Mouse (Mus musculus) heart, embryonic 13.5 days (tissue): Measurements from ENCODE around the gene Fancc. TPM values are rescaled to one million over a fixed set of nuclear protein-coding genes. Genes with fewer than 3 reads are reported as not detected.
A peak's percentile ranks its signal among the peaks of the same experiment; 100 is the strongest.
"Not testable (repeated sequence)": the region's sequence is repeated elsewhere in the genome, so short reads cannot be mapped to it uniquely, and the experiment has no call there.

ENCODE experiments used
- ATAC-seq: fragments of 200-750 bp; cut with Nextera tagmentation; 2 replicates; pipeline ENCODE4 v1.8.0; 2017; ENCODE audit warnings: moderate TSS enrichment; ENCODE audit not compliant: insufficient number of reproducible peaks, low FRiP score, low TSS enrichment; ENCODE audit errors: extremely low read depth
- H3K27ac ChIP-seq: fragments of 300-500 bp; sonication (generic); replicated peaks from 2 replicates; pipeline ENCODE4 v1.5.1; 2015; ENCODE audit warnings: moderate library complexity, mild to moderate bottlenecking, inconsistent platforms
- H3K27me3 ChIP-seq: fragments of 300-500 bp; sonication (generic); replicated peaks from 2 replicates; pipeline ENCODE4 v1.6.1; 2015; ENCODE audit warnings: mild to moderate bottlenecking, inconsistent platforms
- H3K36me3 ChIP-seq: fragments of 300-500 bp; sonication (generic); 2 replicates; pipeline ENCODE4 v1.6.1; 2015; ENCODE audit warnings: mild to moderate bottlenecking, inconsistent platforms
- H3K4me1 ChIP-seq: fragments of 300-500 bp; sonication (generic); 2 replicates; pipeline ENCODE4 v1.6.1; 2015; ENCODE audit warnings: inconsistent platforms
- H3K4me2 ChIP-seq: fragments of 300-500 bp; sonication (generic); 2 replicates; pipeline ENCODE4 v1.6.1; 2015; ENCODE audit warnings: inconsistent platforms, mild to moderate bottlenecking, moderate library complexity
- H3K4me3 ChIP-seq: fragments of 300-500 bp; sonication (generic); 2 replicates; pipeline ENCODE4 v1.5.1; 2015; ENCODE audit warnings: moderate library complexity, mild to moderate bottlenecking, inconsistent platforms
- H3K9ac ChIP-seq: fragments of 300-500 bp; sonication (generic); 2 replicates; pipeline ENCODE4 v1.6.1; 2015; ENCODE audit warnings: inconsistent platforms, mild to moderate bottlenecking, moderate library complexity
- H3K9me3 ChIP-seq: fragments of 300-500 bp; sonication (generic); 2 replicates; pipeline ENCODE4 v1.6.1; 2016; ENCODE audit warnings: inconsistent platforms
- WGBS: fragments of 180-500 bp; shearing (Covaris S2); methylation state at CpG from one replicate; pipeline ENCODE4 v1.1.7; 2015; ENCODE audit warnings: mixed read lengths; 5-methylcytosine and 5-hydroxymethylcytosine counted together
- polyA plus RNA-seq: library from polyadenylated mRNA; unstranded; fragments of >200 nt; fragmentation: Nextera tagmentation; extraction: Ambion mirVana; gene quantifications from 2 replicates; pipeline ENCODE4 v1.2.1, GENCODE M21; 2015

The Fancc gene
- polyA plus RNA-seq, 1 experiment from 2014 or later: 14.0 TPM

DNA sequence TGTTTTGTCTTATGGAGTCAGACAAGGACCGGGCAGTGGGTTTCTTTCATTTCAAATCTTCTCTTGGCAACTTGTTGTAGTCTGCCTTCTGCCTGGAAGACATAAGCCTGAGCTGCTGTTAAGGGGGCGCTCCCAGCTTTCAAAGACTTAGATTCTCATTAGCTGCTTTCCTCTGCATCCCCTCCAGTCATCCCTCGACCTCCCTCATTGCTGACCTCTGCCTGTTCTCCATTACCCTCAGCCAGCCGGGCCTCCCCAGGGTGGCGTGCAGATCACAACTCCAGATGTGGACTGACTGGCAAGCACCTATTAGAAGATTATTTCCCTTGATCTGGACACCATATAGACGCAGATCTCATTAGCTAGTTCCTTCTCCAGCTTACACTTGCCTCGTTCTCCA is 45.9 kb downstream of the Fancc start:
- H3K9me3 ChIP-seq: no peaks in the 10 kb centered on the region
- no peak for ATAC-seq
- no peak overlapping the region for H3K9ac ChIP-seq
- H3K27ac ChIP-seq: no peak overlapping the region
- no peak overlapping the region for H3K4me3 ChIP-seq
- 59% methylated on average over 7 of the region's 7 CpGs for WGBS
- no peaks in the 10 kb centered on the region for H3K36me3 ChIP-seq
- H3K4me2 ChIP-seq: no peak overlapping the region
- H3K27me3 ChIP-seq: no peaks in the 10 kb centered on the region
- no peaks in the 10 kb centered on the region for H3K4me1 ChIP-seq

DNA sequence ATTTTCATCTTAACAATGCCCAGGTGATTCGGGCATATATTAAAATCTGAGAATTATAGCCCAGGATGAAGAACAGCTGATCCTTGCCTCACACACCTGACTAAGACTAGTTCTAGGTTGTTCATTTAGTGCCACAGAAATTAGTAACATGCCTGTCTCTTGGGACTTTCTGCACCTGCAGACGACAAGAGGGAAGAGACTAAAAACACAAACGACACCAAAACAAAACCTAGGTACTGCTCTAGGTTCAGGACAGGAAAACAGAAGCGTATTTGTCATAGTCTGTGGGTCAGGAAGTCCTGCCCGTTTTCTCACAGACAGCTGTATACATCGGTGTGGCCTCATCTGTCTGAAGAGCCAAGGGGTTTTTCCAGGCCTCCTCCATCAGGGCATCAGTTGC is 51.7 kb downstream of the Fancc start:
- WGBS: 69% methylated on average over 6 of the region's 6 CpGs
- H3K27ac ChIP-seq: no peak overlapping the region
- H3K4me3 ChIP-seq: no peak overlapping the region
- no peaks in the 10 kb centered on the region for H3K27me3 ChIP-seq
- H3K4me2 ChIP-seq: no peak overlapping the region
- ATAC-seq: no peak
- no peaks in the 10 kb centered on the region for H3K4me1 ChIP-seq
- H3K9ac ChIP-seq: no peak overlapping the region
- H3K36me3 ChIP-seq: no peaks in the 10 kb centered on the region
- no peaks in the 10 kb centered on the region for H3K9me3 ChIP-seq

DNA sequence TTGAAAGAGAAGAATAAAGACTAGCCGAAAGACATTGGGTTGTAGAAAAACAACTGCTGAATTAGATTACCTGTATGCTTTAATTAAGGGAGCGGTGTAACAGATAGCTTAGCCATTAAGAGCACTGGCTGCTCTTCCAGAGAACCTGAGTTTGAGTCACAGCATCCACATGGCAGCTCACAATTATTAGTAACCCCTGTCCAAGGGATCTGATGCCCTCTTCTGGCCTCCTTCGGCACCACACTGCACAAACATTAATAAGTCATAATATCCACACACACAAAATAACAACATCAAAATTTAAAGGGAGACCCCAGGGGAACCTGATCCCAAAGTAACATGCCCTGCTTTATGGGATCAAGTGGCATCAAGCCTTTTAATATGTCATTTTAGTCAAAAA is 64.3 kb downstream of the Fancc start:
- H3K4me2 ChIP-seq: no peak overlapping the region
- H3K9me3 ChIP-seq: no peaks in the 10 kb centered on the region
- H3K27ac ChIP-seq: no peak overlapping the region
- no peak overlapping the region for H3K4me3 ChIP-seq
- 87% methylated on average over 3 of the region's 3 CpGs for WGBS
- H3K4me1 ChIP-seq: peaks cover 12% of the 10 kb centered on the region
- H3K36me3 ChIP-seq: no peaks in the 10 kb centered on the region
- H3K27me3 ChIP-seq: no peaks in the 10 kb centered on the region
- ATAC-seq: no peak
- H3K9ac ChIP-seq: no peak overlapping the region

DNA sequence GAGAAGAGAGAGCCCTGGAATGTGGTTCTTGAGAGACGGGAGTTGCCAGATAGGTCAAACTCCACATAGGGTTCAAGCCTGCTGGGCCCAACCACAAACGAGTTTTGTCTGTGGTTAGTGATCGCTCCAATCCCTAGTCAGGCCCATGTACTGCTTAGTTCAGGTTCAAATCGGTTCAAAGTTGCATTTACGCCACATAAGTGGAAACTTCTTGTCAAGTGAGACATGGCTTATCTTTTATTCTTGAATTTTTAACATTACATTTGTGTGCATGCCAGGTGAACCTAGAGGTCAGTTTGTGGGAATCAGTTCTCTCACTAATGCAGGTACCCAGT is 65.3 kb downstream of the Fancc start:
- ATAC-seq: no peak
- H3K27ac ChIP-seq: peak overlapping the region; percentile 99
- WGBS: 13% methylated on average over 5 of the region's 5 CpGs
- peak overlapping the region; percentile 88 for H3K9ac ChIP-seq
- peak overlapping the region; percentile 77 for H3K4me2 ChIP-seq
- peak overlapping the region; percentile 74 for H3K4me3 ChIP-seq
- H3K27me3 ChIP-seq: no peaks in the 10 kb centered on the region
- H3K9me3 ChIP-seq: no peaks in the 10 kb centered on the region
- peaks cover 12% of the 10 kb centered on the region for H3K4me1 ChIP-seq
- no peaks in the 10 kb centered on the region for H3K36me3 ChIP-seq

DNA sequence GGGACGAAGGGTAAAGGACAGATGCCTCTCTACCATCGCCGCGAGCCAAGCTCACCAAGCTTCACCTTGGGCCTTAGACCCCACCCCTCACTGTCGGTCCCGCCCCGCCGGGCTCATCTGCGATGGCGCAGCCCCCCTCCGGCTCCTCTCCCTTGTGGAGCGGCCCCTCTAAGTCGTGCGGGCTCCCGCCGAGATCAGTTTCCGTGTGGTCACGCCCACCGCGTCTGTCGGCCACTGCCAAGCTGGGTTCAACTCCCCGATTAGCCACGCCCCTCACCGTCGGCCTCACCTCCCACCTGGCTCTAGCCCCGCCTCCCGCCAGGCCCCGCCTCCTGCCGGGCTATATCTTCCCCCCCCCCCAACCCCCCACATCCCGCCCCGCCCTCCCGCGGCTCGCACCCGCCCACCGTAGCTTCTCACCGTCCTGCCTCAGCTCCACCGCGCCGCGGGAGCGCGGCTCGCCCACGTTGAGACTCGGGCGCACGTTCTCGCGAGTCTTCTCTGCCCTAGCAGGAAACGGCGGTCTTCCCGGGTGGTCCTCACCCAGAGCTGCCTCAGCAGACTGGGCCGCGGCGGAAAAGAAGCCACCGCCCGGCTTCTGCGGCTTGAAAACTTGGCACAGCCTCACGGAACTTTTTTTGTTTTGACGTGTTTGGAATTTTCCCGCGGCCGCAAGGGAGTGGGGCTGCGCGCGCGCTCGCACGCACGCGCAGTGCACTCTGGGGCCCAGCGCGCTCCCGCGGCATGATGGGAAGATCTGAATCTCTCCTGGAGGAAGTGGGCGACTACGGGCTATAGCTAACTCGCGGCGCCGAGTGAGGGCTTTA is 65.8 kb downstream of the Fancc start:
- H3K36me3 ChIP-seq: no peaks in the 10 kb centered on the region
- no peaks in the 10 kb centered on the region for H3K9me3 ChIP-seq
- ATAC-seq: peak; percentile 94
- peak overlapping the region; percentile 88 for H3K9ac ChIP-seq
- H3K27ac ChIP-seq: peak overlapping the region; percentile 99
- WGBS: under 1% methylated on average over 73 of the region's 82 CpGs
- H3K4me2 ChIP-seq: peak overlapping the region; percentile 77
- no peaks in the 10 kb centered on the region for H3K27me3 ChIP-seq
- peaks cover 12% of the 10 kb centered on the region for H3K4me1 ChIP-seq
- H3K4me3 ChIP-seq: peak overlapping the region; percentile 74

DNA sequence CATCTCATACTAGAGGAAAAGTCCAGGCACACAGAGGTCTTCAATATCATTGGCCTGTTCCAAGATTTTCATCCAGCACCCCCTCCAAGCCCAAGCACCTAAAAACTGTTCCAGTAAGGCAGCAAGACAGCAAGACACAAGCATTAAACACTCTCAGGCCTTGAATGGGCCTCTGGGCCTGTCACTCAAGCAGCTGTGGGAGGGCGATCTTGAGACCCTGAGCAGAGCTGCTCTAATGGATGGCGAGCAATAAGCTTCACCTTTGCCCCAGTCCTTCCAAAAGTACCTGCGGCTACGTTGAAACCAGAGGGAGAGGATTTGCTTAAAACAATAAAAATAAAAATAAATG is 66.4 kb downstream of the Fancc start:
- Histone ChIP-seq H3K36me3 (no peaks in the 10 kb centered on the region), H3K9me3 (no peaks in the 10 kb centered on the region), H3K4me1 (peaks cover 12% of the 10 kb centered on the region), H3K27me3 (no peaks in the 10 kb centered on the region), H3K9ac (peak overlapping the region; percentile 88), H3K4me3 (peak overlapping the region; percentile 74), H3K27ac (peak overlapping the region; percentile 99), H3K4me2 (peak overlapping the region; percentile 77)
- 0% methylated on average over 4 of the region's 4 CpGs for WGBS
- ATAC-seq: 0 out of 2 replicates have a peak, but pooled peaks have one; percentile 38

DNA sequence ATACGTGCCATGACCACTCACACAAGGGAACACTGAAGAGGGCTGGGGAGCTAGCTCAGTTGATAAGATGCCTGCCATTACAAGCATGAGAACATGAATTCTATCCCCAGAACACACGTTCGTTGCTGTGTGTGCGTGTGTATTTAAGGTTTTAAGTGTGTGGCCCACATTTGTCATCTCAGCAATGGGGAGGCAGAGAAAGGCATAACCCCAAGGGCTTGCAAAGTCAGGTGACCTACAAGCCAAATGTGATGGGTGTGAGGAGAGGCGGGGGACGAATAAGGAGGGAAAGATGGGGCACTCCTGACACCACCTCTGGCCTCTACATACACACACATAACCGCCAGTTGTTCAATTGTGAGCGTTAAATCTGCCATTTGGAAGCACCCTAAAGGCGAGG is 66.9 kb downstream of the Fancc start:
- Histone ChIP-seq H3K4me1 (peaks cover 12% of the 10 kb centered on the region), H3K27me3 (no peaks in the 10 kb centered on the region), H3K9me3 (no peaks in the 10 kb centered on the region), H3K36me3 (no peaks in the 10 kb centered on the region), H3K9ac (peak overlapping the region; percentile 88), H3K27ac (peak overlapping the region; percentile 99), H3K4me2 (peak overlapping the region; percentile 77), H3K4me3 (peak overlapping the region; percentile 74)
- ATAC-seq: no peak
- 67% methylated on average over 9 of the region's 9 CpGs for WGBS

DNA sequence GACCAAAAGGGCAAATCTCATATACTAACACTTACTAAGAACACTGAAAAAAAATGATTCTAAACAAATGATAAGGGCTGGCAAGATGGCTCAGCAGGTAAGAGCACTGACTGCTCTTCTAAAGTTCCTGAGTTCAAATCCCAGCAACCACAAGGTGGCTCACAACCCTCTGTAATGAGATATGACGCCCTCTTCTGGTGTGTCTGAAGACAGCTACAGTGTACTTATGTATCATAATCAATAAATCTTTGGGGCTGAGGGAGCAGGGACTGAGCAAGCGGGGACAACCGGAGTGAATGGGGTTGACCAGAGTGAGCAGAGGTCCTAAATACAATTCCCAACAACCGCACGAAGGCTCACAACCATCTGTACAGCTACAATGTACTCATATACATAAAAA is 68.9 kb downstream of the Fancc start:
- H3K27ac ChIP-seq, H3K4me3 ChIP-seq, H3K9me3 ChIP-seq, H3K9ac ChIP-seq, H3K27me3 ChIP-seq, ATAC-seq, H3K36me3 ChIP-seq, H3K4me2 ChIP-seq: not testable (repeated sequence)
- peaks cover 12% of the 10 kb centered on the region for H3K4me1 ChIP-seq
- 88% methylated on average over 5 of the region's 5 CpGs for WGBS

DNA sequence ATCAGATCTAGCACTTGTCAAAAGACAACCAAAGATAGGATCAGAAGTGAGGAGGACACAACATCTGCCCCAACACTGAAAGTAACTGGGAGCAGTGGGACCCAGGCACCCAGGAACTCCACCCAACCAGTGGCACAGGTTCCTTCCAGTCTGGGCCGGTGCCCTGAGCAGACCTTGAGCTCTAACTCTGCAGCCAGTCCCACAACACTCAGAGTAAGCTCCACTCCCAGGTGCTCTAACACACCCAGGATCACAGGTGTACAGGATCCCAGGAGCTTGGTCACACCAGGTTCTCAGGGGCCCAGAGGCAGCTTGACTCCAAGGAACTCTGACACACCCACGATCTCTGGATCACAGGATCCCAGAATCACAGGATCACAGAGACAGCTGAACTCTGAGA is 74.0 kb downstream of the Fancc start:
- no peak overlapping the region for H3K27ac ChIP-seq
- no peaks in the 10 kb centered on the region for H3K9me3 ChIP-seq
- 95% methylated on average over 2 of the region's 2 CpGs for WGBS
- H3K4me1 ChIP-seq: peaks cover 10% of the 10 kb centered on the region
- no peak overlapping the region for H3K4me3 ChIP-seq
- H3K9ac ChIP-seq: no peak overlapping the region
- H3K4me2 ChIP-seq: no peak overlapping the region
- H3K27me3 ChIP-seq: no peaks in the 10 kb centered on the region
- no peaks in the 10 kb centered on the region for H3K36me3 ChIP-seq
- ATAC-seq: no peak

DNA sequence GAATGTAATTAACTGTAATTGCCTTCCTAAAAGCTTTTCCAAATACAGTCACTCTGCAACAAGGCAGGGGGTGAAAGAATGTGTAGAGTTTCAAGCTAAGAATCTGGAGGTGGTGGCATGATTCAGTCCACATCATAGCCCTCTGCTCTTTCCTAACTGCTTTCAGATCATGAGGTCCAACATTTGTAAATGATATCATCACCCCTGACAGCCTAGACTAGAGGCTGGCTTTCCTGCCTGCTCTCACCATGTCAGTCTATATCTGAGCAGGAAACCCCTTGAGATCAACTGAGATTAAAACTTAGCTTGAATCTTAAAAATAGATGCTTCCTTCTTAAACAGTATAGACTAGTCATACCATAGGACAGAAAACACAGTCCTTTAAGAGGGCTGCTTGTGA is 75.9 kb downstream of the Fancc start:
- H3K9me3 ChIP-seq: no peaks in the 10 kb centered on the region
- ATAC-seq: no peak
- H3K4me3 ChIP-seq: no peak overlapping the region
- no peaks in the 10 kb centered on the region for H3K27me3 ChIP-seq
- no peak overlapping the region for H3K9ac ChIP-seq
- no peak overlapping the region for H3K4me2 ChIP-seq
- H3K36me3 ChIP-seq: no peaks in the 10 kb centered on the region
- peaks cover 10% of the 10 kb centered on the region for H3K4me1 ChIP-seq
- H3K27ac ChIP-seq: no peak overlapping the region

DNA sequence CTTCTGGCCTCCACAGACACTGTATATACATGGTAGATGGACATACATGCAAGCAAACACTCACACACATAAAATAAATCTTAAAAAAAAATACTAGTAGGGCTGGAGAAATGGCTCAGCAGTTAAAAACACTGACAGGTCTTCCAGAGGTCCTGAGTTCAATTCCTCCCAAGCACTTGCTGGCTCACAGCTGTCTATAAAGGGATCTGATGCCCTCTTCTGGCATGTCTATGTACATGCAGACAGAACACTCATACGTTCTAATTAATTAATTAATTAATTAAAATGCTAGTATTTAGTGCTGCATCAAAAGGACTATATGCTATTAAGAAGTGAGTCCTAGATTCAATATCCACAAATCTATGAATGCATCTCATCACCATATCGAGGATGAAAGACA is 78.9 kb downstream of the Fancc start:
- H3K4me2 ChIP-seq: no peak overlapping the region

DNA sequence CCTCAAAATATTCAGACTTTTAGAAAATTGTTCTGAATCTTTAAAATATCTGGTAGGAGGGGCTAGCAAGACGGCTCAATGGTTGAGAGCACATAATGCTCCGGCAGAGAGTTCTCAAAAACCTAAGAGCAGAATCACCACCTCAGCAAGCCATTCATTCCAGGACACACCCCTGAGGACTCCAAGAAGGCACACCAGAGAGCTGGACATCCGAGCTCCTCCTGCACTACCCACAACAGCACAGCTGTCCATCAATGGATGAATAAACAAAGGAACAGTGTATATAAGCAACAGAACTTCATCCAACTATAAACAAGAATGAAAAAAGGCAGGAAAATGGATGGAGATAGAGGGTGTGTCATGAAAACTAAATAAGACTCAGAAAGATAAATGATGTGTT is 80.3 kb downstream of the Fancc start:
- peaks cover 20% of the 10 kb centered on the region for H3K4me1 ChIP-seq
- H3K4me2 ChIP-seq: no peak overlapping the region
- no peaks in the 10 kb centered on the region for H3K27me3 ChIP-seq
- no peaks in the 10 kb centered on the region for H3K9me3 ChIP-seq
- no peak overlapping the region for H3K9ac ChIP-seq
- 60% methylated on average over 3 of the region's 3 CpGs for WGBS
- ATAC-seq: no peak
- no peak overlapping the region for H3K4me3 ChIP-seq
- no peak overlapping the region for H3K27ac ChIP-seq
- no peaks in the 10 kb centered on the region for H3K36me3 ChIP-seq

More for the DNA sequence above, 78.9 kb downstream of the Fancc start:
- Histone ChIP-seq H3K9ac (no peak overlapping the region), H3K4me3 (no peak overlapping the region), H3K4me1 (peaks cover 10% of the 10 kb centered on the region), H3K27ac (no peak overlapping the region), H3K27me3 (no peaks in the 10 kb centered on the region), H3K9me3 (no peaks in the 10 kb centered on the region), H3K36me3 (no peaks in the 10 kb centered on the region)
- ATAC-seq: no peak
- 70% methylated on average over 2 of the region's 2 CpGs for WGBS
